Mouse (Mus musculus) heart, postnatal 10 days (tissue): Measurements from ENCODE around the gene Cops7b. TPM values are rescaled to one million over a fixed set of nuclear protein-coding genes. Genes with fewer than 3 reads are reported as not detected.
"Not testable (repeated sequence)": the region's sequence is repeated elsewhere in the genome, so short reads cannot be mapped to it uniquely, and the experiment has no call there.

Experiments used
- DNase-seq, 2 experiments: peaks; one replicate each; pipeline ENCODE4 v3.0.0; 2021
- intact Hi-C: fragments of 180-260 bp; cut with DNase I; formaldehyde crosslinking; loops from one replicate; pipeline ENCODE4 v1.15.1; 2025
- total RNA-seq, 2 experiments: library from RNA; stranded (reverse); gene quantifications; 2 replicates each; pipeline ENCODE4 v1.2.3; 2021

Gene Cops7b
- 10 to 100 TPM; 11.0 to 12.6 TPM for total RNA-seq

GRCm38 (mm10) chr1:86582451-86583096 lies at the start of gene Cops7b, which contains the start of gene Pde6d:
Gene Cops7b, plus strand, starts transcription at chr1:86582904.
Gene Pde6d, minus strand, starts transcription at chr1:86582629.
- intact Hi-C loops: no loop called here

DNA sequence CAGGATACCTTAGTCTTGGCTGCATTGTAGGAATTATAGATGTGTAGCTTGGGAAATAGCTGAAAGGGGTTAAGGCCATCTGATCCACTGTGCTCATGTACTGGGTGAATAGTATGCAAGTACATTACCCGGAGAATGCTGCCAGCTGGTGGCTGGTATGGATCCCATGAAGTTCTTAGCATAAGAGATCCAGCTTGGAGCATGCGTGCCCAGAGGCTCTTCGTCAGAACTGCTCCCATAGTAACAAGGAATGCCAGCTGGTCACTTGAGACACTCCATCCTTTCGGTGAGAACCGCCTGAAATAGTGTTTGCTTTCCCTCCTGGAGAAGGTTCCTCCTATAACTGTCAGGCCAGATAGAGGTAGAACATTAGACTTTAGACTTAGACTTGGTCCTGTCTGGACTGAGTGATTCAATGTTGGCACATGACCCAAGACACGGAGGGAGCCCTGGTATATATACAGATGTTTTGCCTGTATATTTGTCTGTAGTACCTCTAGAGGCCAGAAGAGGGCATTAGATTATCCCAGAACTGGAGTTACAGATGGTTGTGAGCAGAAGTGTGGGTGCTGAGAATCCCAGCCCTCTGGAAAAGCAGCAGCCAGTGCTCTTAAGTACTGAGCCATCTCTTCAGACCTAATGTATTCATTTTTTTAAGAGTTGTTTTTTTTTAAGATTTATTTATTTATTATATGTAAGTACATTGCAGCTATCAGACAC lies 49.1 kb upstream of the Cops7b start:
- intact Hi-C loops: loop anchor here (2.0 to 5.0 kb wide), 2 partner anchors 61 to 171 kb away; no protein-coding TSS in a partner anchor
- no peak for DNase-seq

More at GRCm38 (mm10) chr1:86582451-86583096, at the start of gene Cops7b, which contains the start of gene Pde6d:
- DNase-seq: peak; percentile 98 to 99

DNA sequence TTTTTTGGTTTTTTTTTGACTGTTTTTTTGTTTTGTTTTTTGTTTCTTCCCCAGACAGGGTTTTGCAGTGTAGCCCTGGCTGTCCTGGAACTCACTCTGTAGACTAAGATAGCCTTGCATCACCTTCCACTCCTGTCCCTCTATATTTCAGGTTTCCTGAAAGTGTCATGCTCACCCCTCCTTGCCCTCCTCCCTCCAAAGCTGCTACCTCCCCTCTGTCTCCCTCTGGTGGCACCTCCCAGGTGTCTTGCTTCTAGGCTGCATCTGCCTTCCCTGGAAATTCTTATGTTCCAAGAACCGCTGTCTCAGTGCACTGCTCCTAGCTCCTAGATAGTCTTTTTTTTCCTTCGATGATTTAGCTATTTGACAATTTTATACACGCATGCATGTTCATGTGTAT lies 44.3 kb upstream of the Cops7b start:
- DNase-seq: no peak
- intact Hi-C loops: no loop called here

DNA sequence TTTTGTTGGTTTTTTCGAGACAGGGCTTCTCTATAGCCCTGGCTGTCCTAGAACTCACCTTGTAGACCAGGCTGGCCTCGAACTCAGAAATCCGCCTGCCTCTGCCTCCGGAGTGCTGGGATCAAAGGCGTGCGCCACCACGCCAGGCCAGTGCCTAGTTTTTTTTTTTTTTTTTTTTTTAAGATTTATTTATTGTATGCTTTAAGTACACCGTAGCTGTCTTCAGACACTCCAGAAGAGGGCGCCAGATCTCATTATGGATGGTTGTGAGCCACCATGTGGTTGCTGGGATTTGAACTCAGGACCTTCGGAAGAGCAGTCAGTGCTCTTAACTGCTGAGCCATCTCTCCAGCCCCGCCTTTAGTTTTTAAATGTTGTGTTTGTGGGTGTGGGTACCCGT lies 43.1 kb upstream of the Cops7b start:
- DNase-seq, intact Hi-C loops: not testable (repeated sequence)

DNA sequence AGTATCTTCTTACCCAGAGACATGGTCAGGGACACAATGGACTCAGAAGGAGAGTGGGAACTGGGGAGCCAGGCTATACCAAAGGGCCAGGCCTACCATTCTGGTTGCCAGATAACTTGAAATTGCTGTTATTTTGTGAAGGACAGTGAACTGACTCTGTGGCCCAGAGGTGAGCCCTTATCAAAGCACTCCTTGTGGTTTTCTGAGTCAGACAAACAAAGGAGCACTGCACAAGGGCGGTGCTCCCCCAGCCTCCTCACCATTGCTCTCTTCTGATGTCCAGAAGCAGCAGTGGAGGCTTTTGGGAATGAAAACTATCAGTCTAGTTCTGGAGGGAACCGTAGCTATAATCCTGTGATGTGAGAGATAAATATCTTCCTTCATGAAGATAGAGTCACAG lies 40.1 kb upstream of the Cops7b start:
- intact Hi-C loops: no loop called here
- DNase-seq: no peak

GRCm38 (mm10) chr1:86546797-86547196 lies 35.9 kb upstream of the Cops7b start:
- intact Hi-C loops: no loop called here
- DNase-seq: no peak

DNA sequence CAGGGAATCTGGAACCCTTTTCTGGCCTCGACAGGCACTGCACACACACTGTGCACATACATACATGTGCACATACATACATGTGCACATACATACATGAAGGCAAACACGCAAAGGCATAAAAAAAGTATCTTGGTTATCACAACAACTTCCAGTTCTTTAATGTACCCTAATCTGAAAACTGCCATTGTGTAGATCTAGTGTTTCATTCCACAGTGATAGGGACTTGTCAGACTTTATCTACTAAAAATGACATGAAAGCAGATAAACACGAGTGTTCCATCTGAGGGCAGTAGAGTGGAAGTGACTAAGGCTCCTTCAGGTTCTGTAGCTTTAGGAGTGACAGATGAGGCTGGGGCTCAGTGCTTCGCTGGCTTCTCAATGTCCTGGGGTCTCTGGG lies 31.4 kb upstream of the Cops7b start:
- intact Hi-C loops: no loop called here
- no peak for DNase-seq

GRCm38 (mm10) chr1:86551877-86552276 lies 30.8 kb upstream of the Cops7b start:
- no peak for DNase-seq
- intact Hi-C loops: no loop called here

- no peak for DNase-seq
- intact Hi-C loops: no loop called here
Observed at GRCm38 (mm10) chr1:86555665-86556064, 27.0 kb upstream of the Cops7b start.

DNA sequence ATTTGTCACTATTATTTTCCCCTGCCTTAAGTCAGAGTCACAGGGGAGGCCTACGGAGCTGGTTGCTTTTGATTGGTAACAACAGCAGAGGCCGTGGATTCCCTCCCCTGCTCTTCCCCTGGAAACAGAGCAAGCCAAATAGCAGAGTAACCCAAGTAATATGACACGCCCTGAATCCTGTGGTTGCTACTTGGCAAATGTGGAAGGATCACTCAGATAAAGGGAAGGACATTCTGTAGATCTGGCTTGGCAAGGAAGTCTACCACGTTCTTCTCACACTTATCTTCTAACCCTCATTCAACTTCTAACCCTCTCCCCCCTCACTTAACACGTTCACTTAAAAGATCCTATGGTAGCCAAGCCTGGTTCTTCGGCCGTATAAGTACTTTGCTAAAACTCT lies 24.8 kb upstream of the Cops7b start:
- DNase-seq: peak; percentile 41 to 53
- intact Hi-C loops: no loop called here

DNA sequence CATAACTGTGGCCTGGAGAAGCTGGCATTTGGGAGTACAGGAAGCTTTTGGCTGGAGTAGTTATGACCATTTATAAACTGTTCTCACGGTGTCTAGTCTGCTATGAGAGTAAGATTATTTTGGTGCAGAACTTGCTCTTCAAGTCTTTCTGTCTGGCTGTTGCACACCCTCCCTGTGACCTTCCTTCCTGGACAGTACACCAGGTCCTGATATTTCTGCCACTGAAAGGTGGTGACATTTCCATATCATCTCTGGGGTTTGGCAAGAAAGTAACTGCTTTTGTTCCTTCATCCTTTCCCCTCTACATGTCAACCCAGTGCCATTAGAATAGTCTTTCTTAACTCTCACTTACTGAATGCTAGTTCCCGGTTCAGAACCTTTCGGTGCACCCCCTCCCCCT lies 23.5 kb upstream of the Cops7b start:
- intact Hi-C loops: no loop called here
- DNase-seq: peak; percentile 45 to 54

DNA sequence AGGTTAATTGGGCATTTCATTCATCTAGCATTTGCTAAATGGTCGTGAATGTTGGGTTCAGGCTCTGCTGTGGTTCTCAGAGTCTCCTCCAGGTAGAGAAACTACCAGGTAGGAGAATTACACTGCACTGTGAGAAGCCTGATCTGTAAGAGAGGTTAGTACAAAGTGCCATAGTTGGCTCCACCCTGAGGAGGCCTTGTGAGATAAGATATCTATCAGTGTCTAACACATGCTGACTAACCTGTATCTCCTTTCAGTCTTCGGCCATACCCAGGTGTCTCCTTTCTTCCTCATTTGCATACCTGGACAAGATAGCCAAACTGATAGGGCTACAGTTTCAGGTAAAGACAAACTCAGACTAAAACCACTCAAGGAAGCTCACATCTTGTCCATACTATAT lies 20.0 kb upstream of the Cops7b start:
- intact Hi-C loops: no loop called here

DNA sequence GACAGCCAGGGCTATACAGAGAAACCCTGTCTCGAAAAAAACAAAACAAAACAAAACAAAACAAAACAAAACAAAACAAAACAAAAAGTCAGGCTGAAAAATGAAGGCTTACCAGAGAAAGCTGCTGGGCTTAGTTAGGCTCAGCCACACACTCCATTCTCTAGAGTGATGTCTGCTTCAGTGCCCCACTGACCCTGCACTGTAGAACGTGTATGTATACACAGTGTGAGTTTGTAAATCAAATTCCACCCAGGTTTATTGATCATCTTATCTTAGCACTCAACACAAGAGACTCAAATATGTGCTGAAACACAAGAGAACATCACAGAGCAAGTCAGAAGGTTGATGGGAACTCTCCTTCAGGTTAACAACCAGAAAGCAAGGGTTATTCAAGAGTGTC lies 14.3 kb upstream of the Cops7b start:
- intact Hi-C loops: no loop called here
- DNase-seq: no peak

More for the DNA sequence above, 20.0 kb upstream of the Cops7b start:
- DNase-seq: no peak

- intact Hi-C loops: no loop called here
- DNase-seq: no peak
Observed at GRCm38 (mm10) chr1:86569292-86569860, 13.3 kb upstream of the Cops7b start.

- no peak for DNase-seq
- intact Hi-C loops: no loop called here
Observed at GRCm38 (mm10) chr1:86571381-86571780, 11.3 kb upstream of the Cops7b start.

GRCm38 (mm10) chr1:86571941-86572340 lies 10.8 kb upstream of the Cops7b start:
- intact Hi-C loops: no loop called here
- DNase-seq: no peak

GRCm38 (mm10) chr1:86580426-86580825 lies 2.3 kb upstream of the Cops7b start:
- intact Hi-C loops: no loop called here

DNA sequence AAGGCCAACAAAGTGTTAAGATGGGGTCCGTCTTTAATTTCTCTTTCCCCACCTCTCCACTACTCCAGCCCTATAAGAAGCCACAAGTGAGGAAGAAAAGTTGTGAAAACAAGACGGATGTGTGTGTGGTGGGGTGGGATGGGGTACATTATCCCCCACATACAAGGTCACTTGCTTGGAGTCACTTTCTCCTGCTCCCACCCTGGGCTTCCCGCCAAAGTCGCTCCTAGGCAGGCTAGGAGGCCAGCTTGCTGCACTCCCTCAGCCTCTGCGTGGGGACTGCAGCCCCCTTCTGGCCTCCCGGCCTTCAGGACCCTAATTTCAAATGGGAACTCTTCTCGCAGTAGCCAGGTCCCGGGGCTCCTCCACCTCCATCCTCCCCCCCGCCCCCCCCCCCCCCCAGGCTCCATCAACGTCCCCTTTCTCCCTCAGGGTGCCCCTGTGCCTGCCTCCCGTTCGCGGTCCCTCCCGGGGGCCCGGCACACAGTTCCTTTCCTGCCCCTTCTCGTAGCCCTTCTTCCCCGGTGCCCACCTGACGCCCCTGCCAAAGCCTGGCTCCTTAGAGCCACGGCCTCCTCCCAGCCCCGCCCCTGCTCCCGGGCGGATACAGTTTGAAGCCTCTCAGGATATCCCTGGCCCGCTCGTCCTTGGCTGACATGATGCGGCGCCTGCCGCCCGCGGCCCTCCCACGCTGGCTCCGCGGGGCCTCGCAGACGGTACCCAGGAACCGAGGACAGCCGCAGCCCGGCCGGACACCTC lies 833 bp upstream of the Cops7b start:
- intact Hi-C loops: no loop called here

More at GRCm38 (mm10) chr1:86580426-86580825, 2.3 kb upstream of the Cops7b start:
- DNase-seq: no peak

DNA sequence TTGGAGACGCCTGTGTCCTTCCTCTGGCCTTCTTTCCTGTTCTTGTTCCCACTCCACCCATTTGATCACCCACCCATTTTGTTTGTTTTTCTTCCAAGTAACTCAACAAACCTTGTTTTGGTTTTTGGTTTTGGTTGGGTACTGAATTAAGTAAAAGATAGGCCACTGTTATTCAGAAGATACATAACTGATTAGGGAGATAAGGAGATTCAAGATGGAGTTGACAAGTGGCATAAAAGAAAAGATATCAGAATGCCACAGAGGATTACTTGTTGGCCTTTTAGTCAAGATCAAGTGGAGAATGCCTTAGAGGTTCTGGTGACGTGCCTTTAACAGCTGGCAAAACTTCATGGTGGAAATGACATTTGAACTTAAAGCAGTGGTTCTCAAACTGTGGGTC lies 1.0 kb downstream of the Cops7b start:
- no peak for DNase-seq

More for the DNA sequence above, 833 bp upstream of the Cops7b start:
- peak; percentile 26 to 38 for DNase-seq

DNA sequence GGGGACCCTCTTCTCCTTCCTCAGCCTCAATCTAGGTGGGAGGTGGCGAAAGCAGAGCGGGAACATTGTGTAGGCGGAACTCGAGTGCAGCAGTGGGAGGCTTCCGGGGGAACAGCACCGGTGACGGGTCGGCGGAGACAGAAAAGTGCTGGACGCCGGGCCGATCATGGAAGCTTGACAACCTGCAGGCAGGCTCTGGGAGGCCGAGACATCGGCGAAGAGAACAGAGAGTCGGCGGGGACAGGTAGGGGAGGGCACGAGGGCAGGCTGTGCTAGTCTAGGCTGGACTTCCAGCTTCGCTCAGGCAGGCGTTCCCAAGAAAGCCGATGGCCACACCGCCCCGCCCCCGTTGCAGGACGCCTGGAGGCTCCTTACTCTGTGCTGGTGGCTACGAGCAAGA lies 4.3 kb downstream of the Cops7b start:
- intact Hi-C loops: no loop called here
- DNase-seq: peak; percentile 83 to 91

More for the DNA sequence above, 1.0 kb downstream of the Cops7b start:
- intact Hi-C loops: no loop called here

DNA sequence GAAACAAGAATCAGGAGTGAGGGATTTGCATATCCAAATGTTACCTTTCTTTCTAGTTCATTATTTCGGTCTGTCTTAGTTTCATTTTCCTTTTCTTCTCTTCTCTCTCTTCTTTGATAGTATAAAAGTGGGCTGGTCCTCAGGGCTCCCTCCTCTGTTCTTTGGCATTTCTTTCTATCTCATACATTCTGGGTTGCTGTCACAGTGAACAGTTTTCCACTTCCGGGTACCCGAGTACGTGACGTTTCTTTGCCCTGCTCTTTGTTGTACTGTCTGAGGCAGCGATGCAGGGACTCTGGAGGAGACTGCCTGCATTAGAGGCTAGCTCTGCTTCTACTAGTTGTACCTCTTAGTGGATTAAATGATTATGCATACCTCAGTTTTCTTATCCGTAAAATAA lies 11.8 kb downstream of the Cops7b start:
- intact Hi-C loops: no loop called here
- DNase-seq: no peak
